Mouse (Mus musculus): ENCODE measurements around the gene Ppp1r17. TPM values are rescaled to one million over a fixed set of nuclear protein-coding genes. Genes with fewer than 3 reads are reported as not detected.

Ppp1r17 gene
- polyA plus RNA-seq, 1 experiment from 2014 or later, result not detected

GRCm38 (mm10) chr6:56066632-56067282 lies 49.5 kb downstream of the Ppp1r17 start:
- WGBS (ENCODE audit: insufficient replicate concordance), result 37% methylated on average over 5 of the region's 5 CpGs
- H3K27ac ChIP-seq (ENCODE audit: low read depth), result no peak overlapping the region
- no peaks in the 10 kb centered on the region for H3K9me3 ChIP-seq (ENCODE audit: low read length)
- TF ChIP-seq EP300 (IDR thresholded peaks at IDR 0.05; ENCODE audit: low read depth) (no peak), CTCF (IDR thresholded peaks at IDR 0.05; ENCODE audit: low read depth) (peak; percentile 67)
- no peak overlapping the region for H3K4me3 ChIP-seq (ENCODE audit: low read depth, low read length)
- no peak overlapping the region for H3K4me2 ChIP-seq (ENCODE audit: low read depth, low read length)
- no peak overlapping the region for H3K9ac ChIP-seq (replicated peaks)
- peak; percentile 26 for DNase-seq
- no peaks in the 10 kb centered on the region for H3K4me1 ChIP-seq (ENCODE audit: insufficient read depth)
- H3K36me3 ChIP-seq (replicated peaks; ENCODE audit: insufficient read depth, low read length), result no peaks in the 10 kb centered on the region
- 0 out of 2 replicates have a peak, but pooled peaks have one; percentile 25 for ATAC-seq
- no peaks in the 10 kb centered on the region for H3K27me3 ChIP-seq (ENCODE audit: insufficient read depth, low read length)

GRCm38 (mm10) chr6:56068516-56068915 lies 51.2 kb downstream of the Ppp1r17 start:
- DNase-seq (no peak), ATAC-seq (no peak)
- Histone ChIP-seq H3K27me3 (ENCODE audit: insufficient read depth, low read length) (no peaks in the 10 kb centered on the region), H3K4me3 (ENCODE audit: low read depth, low read length) (no peak overlapping the region), H3K27ac (ENCODE audit: low read depth) (no peak overlapping the region), H3K4me1 (ENCODE audit: insufficient read depth) (no peaks in the 10 kb centered on the region), H3K9ac (replicated peaks) (no peak overlapping the region), H3K9me3 (ENCODE audit: low read length) (no peaks in the 10 kb centered on the region), H3K4me2 (ENCODE audit: low read depth, low read length) (no peak overlapping the region), H3K36me3 (replicated peaks; ENCODE audit: insufficient read depth, low read length) (no peaks in the 10 kb centered on the region)
- TF ChIP-seq CTCF (IDR thresholded peaks at IDR 0.05; ENCODE audit: low read depth), result no peak
- no peak for TF ChIP-seq EP300 (IDR thresholded peaks at IDR 0.05; ENCODE audit: low read depth)

- Histone ChIP-seq H3K4me1 (ENCODE audit: insufficient read depth) (no peaks in the 10 kb centered on the region), H3K9ac (replicated peaks) (no peak overlapping the region), H3K4me2 (ENCODE audit: low read depth, low read length) (no peak overlapping the region), H3K36me3 (replicated peaks; ENCODE audit: insufficient read depth, low read length) (no peaks in the 10 kb centered on the region), H3K9me3 (ENCODE audit: low read length) (no peaks in the 10 kb centered on the region), H3K27ac (ENCODE audit: low read depth) (no peak overlapping the region), H3K4me3 (ENCODE audit: low read depth, low read length) (no peak overlapping the region), H3K27me3 (ENCODE audit: insufficient read depth, low read length) (no peaks in the 10 kb centered on the region)
- no peak for DNase-seq
- no peak for ATAC-seq
- WGBS (ENCODE audit: insufficient replicate concordance), result 54% methylated on average over 4 of the region's 4 CpGs
- TF ChIP-seq CTCF (IDR thresholded peaks at IDR 0.05; ENCODE audit: low read depth), result no peak
- no peak for TF ChIP-seq EP300 (IDR thresholded peaks at IDR 0.05; ENCODE audit: low read depth)
These were observed 59.1 kb downstream of the Ppp1r17 start for GRCm38 (mm10) chr6:56076378-56076805.

Other genes starting within 250 kb of the Ppp1r17 start
- not detected in 2 replicates for gene Itprid1, start 180.6 kb upstream of the Ppp1r17 start, polyA plus RNA-seq (2015; fragmentation: Nextera tagmentation; extraction: Ambion mirVana)

Data from liver, postnatal 0 days (tissue).